Mouse (Mus musculus): ENCODE measurements around the gene Vhl.
A peak's percentile ranks its signal among the peaks of the same experiment; 100 is the strongest.

Gene Vhl

GRCm38 (mm10) chr6:113623941-113624751, at the start of gene Vhl:
Gene Vhl, plus strand, starts transcription at chr6:113623959.
- peak; percentile 81 for DNase-seq (ENCODE audit: low spot score)

GRCm38 (mm10) chr6:113576044-113576443, 47.7 kb upstream of the Vhl start:
- no peak for DNase-seq (ENCODE audit: low spot score)

DNA sequence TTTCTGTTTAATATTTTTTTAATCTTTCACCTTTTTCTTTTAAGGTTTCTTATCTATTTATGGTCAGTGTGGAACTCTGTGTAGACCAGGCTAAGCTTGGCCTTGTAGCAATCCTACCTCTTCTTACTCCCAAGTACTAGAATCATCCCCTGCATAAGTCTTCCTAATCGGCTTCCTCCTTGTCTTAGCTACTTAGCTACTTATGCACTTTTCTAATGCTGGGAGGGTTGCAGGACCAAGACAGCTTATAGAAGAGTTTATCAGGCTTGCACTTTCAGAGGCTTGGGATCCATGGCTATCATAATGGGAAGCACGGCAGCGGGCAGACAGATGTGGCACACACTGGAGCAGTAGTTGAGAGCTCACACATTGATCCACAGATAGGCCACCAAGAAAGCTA, 44.5 kb upstream of the Vhl start:
- DNase-seq (ENCODE audit: low spot score), result no peak

GRCm38 (mm10) chr6:113583023-113583422, 40.7 kb upstream of the Vhl start:
- no peak for DNase-seq (ENCODE audit: low spot score)

- no peak for DNase-seq (ENCODE audit: low spot score)
Measured at GRCm38 (mm10) chr6:113585065-113585464, 38.7 kb upstream of the Vhl start.

GRCm38 (mm10) chr6:113586466-113587183, 37.1 kb upstream of the Vhl start:
- DNase-seq (ENCODE audit: low spot score), result peak; percentile 69

DNA sequence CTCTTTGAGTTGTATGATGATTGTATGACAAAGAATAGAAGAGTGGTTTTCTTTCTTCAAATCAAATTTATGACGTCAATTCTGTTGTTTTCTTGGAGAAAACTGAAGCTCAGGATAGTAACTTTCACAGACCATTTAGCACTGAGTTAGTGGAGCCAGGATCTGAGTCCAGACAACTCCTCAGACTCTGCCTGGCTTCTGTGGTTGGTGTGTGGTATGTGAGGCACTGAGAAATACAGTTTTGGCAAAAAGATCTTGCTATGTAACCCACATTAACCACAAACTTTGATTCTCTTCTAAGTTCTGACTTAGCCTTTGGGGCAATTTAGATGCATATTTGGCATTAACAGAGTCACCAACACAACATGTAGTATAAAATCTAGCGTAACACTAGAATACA, 31.1 kb upstream of the Vhl start:
- no peak for DNase-seq (ENCODE audit: low spot score)

GRCm38 (mm10) chr6:113597945-113598344, 25.8 kb upstream of the Vhl start:
- no peak for DNase-seq (ENCODE audit: low spot score)

GRCm38 (mm10) chr6:113599833-113600232, 23.9 kb upstream of the Vhl start:
- no peak for DNase-seq (ENCODE audit: low spot score)

- peak; percentile 36 for DNase-seq (ENCODE audit: low spot score)
Measured at GRCm38 (mm10) chr6:113600543-113601139, 23.1 kb upstream of the Vhl start, which contains the start of gene Fancd2os. Gene Fancd2os, minus strand, starts transcription at chr6:113600715.

- DNase-seq (ENCODE audit: low spot score), result no peak
Measured at GRCm38 (mm10) chr6:113602821-113603220, 20.9 kb upstream of the Vhl start.

DNA sequence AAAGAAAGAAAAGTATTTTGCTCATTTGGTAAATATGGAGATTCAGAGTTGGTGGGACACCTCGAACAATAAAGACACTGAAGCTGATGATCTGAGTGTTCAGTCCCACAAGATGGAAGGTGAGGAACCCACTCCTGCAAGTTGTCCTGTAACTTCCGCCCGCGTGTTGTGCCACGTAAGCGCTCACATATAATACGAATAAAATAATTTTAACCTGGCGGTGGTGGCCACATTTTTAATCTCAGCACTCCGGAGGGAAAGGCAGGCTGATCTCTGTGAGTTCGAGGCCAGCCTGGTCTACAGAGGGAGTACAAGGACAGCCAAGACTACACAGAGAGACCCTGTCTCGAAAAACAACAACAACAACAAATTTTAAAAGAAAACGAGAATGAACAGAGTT, 19.8 kb upstream of the Vhl start:
- no peak for DNase-seq (ENCODE audit: low spot score)

GRCm38 (mm10) chr6:113604432-113605223, 19.1 kb upstream of the Vhl start, which contains the start of gene Brk1:
Gene Brk1, plus strand, starts transcription at chr6:113604772.
- peak; percentile 86 for DNase-seq (ENCODE audit: low spot score)

- no peak for DNase-seq (ENCODE audit: low spot score)
Measured at GRCm38 (mm10) chr6:113605224-113605545, 18.6 kb upstream of the Vhl start.

GRCm38 (mm10) chr6:113608871-113609270, 14.9 kb upstream of the Vhl start:
- DNase-seq (ENCODE audit: low spot score), result no peak

- DNase-seq (ENCODE audit: low spot score), result no peak
Measured at GRCm38 (mm10) chr6:113609293-113609692, 14.5 kb upstream of the Vhl start.

GRCm38 (mm10) chr6:113612258-113612969, 11.3 kb upstream of the Vhl start:
- no peak for DNase-seq (ENCODE audit: low spot score)

- DNase-seq (ENCODE audit: low spot score), result no peak
Measured at GRCm38 (mm10) chr6:113614152-113614551, 9.6 kb upstream of the Vhl start.

- no peak for DNase-seq (ENCODE audit: low spot score)
Measured at GRCm38 (mm10) chr6:113614997-113615396, 8.8 kb upstream of the Vhl start.

GRCm38 (mm10) chr6:113615489-113615888, 8.3 kb upstream of the Vhl start:
- no peak for DNase-seq (ENCODE audit: low spot score)

GRCm38 (mm10) chr6:113623386-113623785, 373 bp upstream of the Vhl start:
- DNase-seq (ENCODE audit: low spot score), result no peak

All from MN1 (cell line).